Mouse (Mus musculus): ENCODE results near the gene Ifi27l2b. TPM values are rescaled to one million over a fixed set of nuclear protein-coding genes. Genes with fewer than 3 reads are reported as not detected.

The Ifi27l2b gene
- 1 to 10 TPM in 1 of 2 experiments, not detected in 1; 1.6 TPM for polyA plus RNA-seq (2017; shearing (Covaris generic))

GRCm38 (mm10) chr12:103457140-103457539, at the start of gene Ifi27l2b:
Gene Ifi27l2b, minus strand, starts transcription at chr12:103457223.

GRCm38 (mm10) chr12:103443524-103443923, 13.5 kb downstream of the Ifi27l2b start, which contains the start of gene Ifi27l2a:
Gene Ifi27l2a, minus strand, starts transcription at chr12:103443680.

GRCm38 (mm10) chr12:103433986-103434731, 22.9 kb downstream of the Ifi27l2b start, which contains the start of gene Ifi27:
Gene Ifi27, plus strand, starts transcription at chr12:103434211.

GRCm38 (mm10) chr12:103425729-103426470, 31.1 kb downstream of the Ifi27l2b start, which contains the start of gene Ddx24:
Gene Ddx24, minus strand, starts transcription at chr12:103425830.

GRCm38 (mm10) chr12:103407720-103408119, 49.3 kb downstream of the Ifi27l2b start, which contains the start of gene 9330161L09Rik:
Gene 9330161L09Rik, minus strand, starts transcription at chr12:103407820.

Other genes with a start within 250 kb of the Ifi27l2b start
- gene Prima1, start 215.1 kb downstream of the Ifi27l2b start, polyA plus RNA-seq (2017; shearing (Covaris generic)): not detected
- gene Fam181a, start 146.2 kb downstream of the Ifi27l2b start, polyA plus RNA-seq (2017; shearing (Covaris generic)): not detected
- gene Asb2, start 101.2 kb downstream of the Ifi27l2b start, polyA plus RNA-seq (2017; shearing (Covaris generic)): 10 to 100 TPM; 28.6 to 46.9 TPM
- gene Otub2, start 68.5 kb downstream of the Ifi27l2b start, polyA plus RNA-seq (2017; shearing (Covaris generic)): 1 to 10 TPM; 2.9 to 8.3 TPM
- 1 to 10 TPM; 1.4 to 1.9 TPM for gene 9330161L09Rik, start 49.4 kb downstream of the Ifi27l2b start, polyA plus RNA-seq (2017; shearing (Covaris generic))
- 100 to 1,000 TPM; 175 to 176 TPM for gene Ddx24, start 31.4 kb downstream of the Ifi27l2b start, polyA plus RNA-seq (2017; shearing (Covaris generic))
- gene Ifi27, start 23.0 kb downstream of the Ifi27l2b start, polyA plus RNA-seq (2017; shearing (Covaris generic)): 100 to 1,000 TPM; 333 to 416 TPM
- 1,000 to 10,000 TPM in 1 of 2 experiments, 100 to 1,000 TPM in 1; 502 to 1,133 TPM for gene Ifi27l2a, start 13.5 kb downstream of the Ifi27l2b start, polyA plus RNA-seq (2017; shearing (Covaris generic))
- under 1 TPM in 1 of 2 experiments, not detected in 1; 0.33 TPM for gene Ppp4r4, start 75.1 kb upstream of the Ifi27l2b start, polyA plus RNA-seq (2017; shearing (Covaris generic))
- gene Serpina10, start 174.2 kb upstream of the Ifi27l2b start, polyA plus RNA-seq (2017; shearing (Covaris generic)): under 1 TPM in 1 of 2 experiments, not detected in 1; 0.14 TPM
- under 1 TPM in 1 of 2 experiments, not detected in 1; 0.23 TPM for gene Serpina6, start 200.0 kb upstream of the Ifi27l2b start, polyA plus RNA-seq (2017; shearing (Covaris generic))
- gene Serpina16, start 218.9 kb upstream of the Ifi27l2b start, polyA plus RNA-seq (2017; shearing (Covaris generic)): under 1 TPM in 1 of 2 experiments, not detected in 1; 0.53 TPM
- gene Serpina1f, start 238.3 kb upstream of the Ifi27l2b start, polyA plus RNA-seq (2017; shearing (Covaris generic)): not detected